Mouse (Mus musculus) liver, embryonic 14.5 days (tissue): ENCODE measurements at regions not wholly inside any gene's neighbourhood (a gene's known extent, or its start where the extent isn't known, plus 50 kb on each side); places are given as distances from the start of the nearest gene placed in this dataset.

Experiments
- CTCF ChIP-seq: IDR thresholded peaks from 2 replicates; pipeline ENCODE4 v1.5.1; 2016; ENCODE audit warnings: antibody characterized with exemption, low read depth, control low read depth
- EP300 ChIP-seq: IDR thresholded peaks from 2 replicates; pipeline ENCODE4 v1.6.1; 2016; ENCODE audit warnings: antibody characterized with exemption, low read depth

- TF ChIP-seq CTCF, result peak; percentile 70
- no peak for TF ChIP-seq EP300
These were observed 58.7 kb upstream of the Prkcq start for GRCm38 (mm10) chr2:11113191-11113590.
